Mouse (Mus musculus): ENCODE results near the gene Slc35d1. TPM values are rescaled to one million over a fixed set of nuclear protein-coding genes. Genes with fewer than 3 reads are reported as not detected.
A peak's percentile ranks its signal among the peaks of the same experiment; 100 is the strongest.

Slc35d1 gene
- polyA plus RNA-seq, 1 experiment from 2014 or later: 9.6 TPM

GRCm38 (mm10) chr4:103216046-103216445, 1.1 kb upstream of the Slc35d1 start:
- 76% methylated on average over 6 of the region's 6 CpGs for WGBS

GRCm38 (mm10) chr4:103214498-103214924, 453 bp downstream of the Slc35d1 start:
- Histone ChIP-seq H3K9ac (peak overlapping the region; percentile 97), H3K27me3 (replicated peaks) (no peaks in the 10 kb centered on the region), H3K4me1 (replicated peaks) (no peaks in the 10 kb centered on the region), H3K4me2 (replicated peaks) (peak overlapping the region; percentile 74), H3K9me3 (no peaks in the 10 kb centered on the region), H3K36me3 (no peaks in the 10 kb centered on the region), H3K27ac (peak overlapping the region; percentile 98), H3K4me3 (replicated peaks) (peak overlapping the region; percentile 96)
- WGBS: 0% methylated on average over 48 of the region's 48 CpGs
- peak; percentile 81 for ATAC-seq

More at GRCm38 (mm10) chr4:103216046-103216445, 1.1 kb upstream of the Slc35d1 start:
- Histone ChIP-seq H3K36me3 (no peaks in the 10 kb centered on the region), H3K9ac (no peak overlapping the region), H3K27ac (no peak overlapping the region), H3K27me3 (replicated peaks) (no peaks in the 10 kb centered on the region), H3K4me3 (replicated peaks) (no peak overlapping the region), H3K4me2 (replicated peaks) (no peak overlapping the region), H3K4me1 (replicated peaks) (no peaks in the 10 kb centered on the region), H3K9me3 (no peaks in the 10 kb centered on the region)
- ATAC-seq: no peak

- Histone ChIP-seq H3K4me1 (replicated peaks) (no peaks in the 10 kb centered on the region), H3K36me3 (no peaks in the 10 kb centered on the region), H3K27me3 (replicated peaks) (no peaks in the 10 kb centered on the region), H3K9me3 (no peaks in the 10 kb centered on the region), H3K4me2 (replicated peaks) (peak overlapping the region; percentile 74), H3K27ac (peak overlapping the region; percentile 98), H3K4me3 (replicated peaks) (peak overlapping the region; percentile 96), H3K9ac (peak overlapping the region; percentile 97)
- ATAC-seq: no peak
- 1% methylated on average over 30 of the region's 30 CpGs for WGBS
Observed at GRCm38 (mm10) chr4:103213859-103214497, 986 bp downstream of the Slc35d1 start.

- WGBS: 93% methylated on average over 1 of the region's 1 CpGs
- Histone ChIP-seq H3K4me1 (replicated peaks) (no peaks in the 10 kb centered on the region), H3K27ac (no peak overlapping the region), H3K4me2 (replicated peaks) (no peak overlapping the region), H3K27me3 (replicated peaks) (no peaks in the 10 kb centered on the region), H3K36me3 (0 out of 2 replicates have a peak, but pooled peaks cover 2% of the 10 kb centered on the region), H3K9ac (no peak overlapping the region), H3K4me3 (replicated peaks) (no peak overlapping the region), H3K9me3 (no peaks in the 10 kb centered on the region)
- no peak for ATAC-seq
Observed at GRCm38 (mm10) chr4:103208553-103208952, 6.4 kb downstream of the Slc35d1 start.

- no peak overlapping the region for H3K4me3 ChIP-seq (replicated peaks)
- ATAC-seq: no peak
- no peak overlapping the region for H3K27ac ChIP-seq
- H3K4me2 ChIP-seq (replicated peaks): no peak overlapping the region
- H3K4me1 ChIP-seq (replicated peaks): no peaks in the 10 kb centered on the region
- WGBS: 81% methylated on average over 2 of the region's 2 CpGs
- H3K36me3 ChIP-seq: peaks cover 9% of the 10 kb centered on the region; the same call in 1 of the 2 replicates
- H3K9me3 ChIP-seq: no peaks in the 10 kb centered on the region
- no peaks in the 10 kb centered on the region for H3K27me3 ChIP-seq (replicated peaks)
- H3K9ac ChIP-seq: no peak overlapping the region
Observed at GRCm38 (mm10) chr4:103203646-103204045, 11.3 kb downstream of the Slc35d1 start.

GRCm38 (mm10) chr4:103200046-103200445, 14.9 kb downstream of the Slc35d1 start:
- no peak for ATAC-seq
- no peak overlapping the region for H3K4me3 ChIP-seq (replicated peaks)

GRCm38 (mm10) chr4:103199086-103199485, 15.9 kb downstream of the Slc35d1 start:
- H3K27me3 ChIP-seq (replicated peaks): no peaks in the 10 kb centered on the region
- H3K9me3 ChIP-seq: no peaks in the 10 kb centered on the region
- no peak overlapping the region for H3K4me2 ChIP-seq (replicated peaks)
- no peaks in the 10 kb centered on the region for H3K4me1 ChIP-seq (replicated peaks)
- H3K27ac ChIP-seq: no peak overlapping the region
- H3K9ac ChIP-seq: no peak overlapping the region
- peaks cover 6% of the 10 kb centered on the region; the same call in 1 of the 2 replicates for H3K36me3 ChIP-seq
- no peak for ATAC-seq
- 64% methylated on average over 4 of the region's 4 CpGs for WGBS
- no peak overlapping the region for H3K4me3 ChIP-seq (replicated peaks)

More at GRCm38 (mm10) chr4:103200046-103200445, 14.9 kb downstream of the Slc35d1 start:
- peaks cover 6% of the 10 kb centered on the region; the same call in 1 of the 2 replicates for H3K36me3 ChIP-seq
- WGBS: 92% methylated on average over 1 of the region's 1 CpGs
- H3K27ac ChIP-seq: no peak overlapping the region
- H3K27me3 ChIP-seq (replicated peaks): no peaks in the 10 kb centered on the region
- H3K4me2 ChIP-seq (replicated peaks): no peak overlapping the region
- H3K9me3 ChIP-seq: no peaks in the 10 kb centered on the region
- H3K4me1 ChIP-seq (replicated peaks): no peaks in the 10 kb centered on the region
- no peak overlapping the region for H3K9ac ChIP-seq

- Histone ChIP-seq H3K27me3 (replicated peaks) (no peaks in the 10 kb centered on the region), H3K9me3 (no peaks in the 10 kb centered on the region), H3K36me3 (peaks cover 9% of the 10 kb centered on the region), H3K27ac (no peak overlapping the region), H3K4me1 (replicated peaks) (no peaks in the 10 kb centered on the region), H3K4me2 (replicated peaks) (no peak overlapping the region), H3K4me3 (replicated peaks) (no peak overlapping the region), H3K9ac (no peak overlapping the region)
- 88% methylated on average over 8 of the region's 8 CpGs for WGBS
- no peak for ATAC-seq
Observed at GRCm38 (mm10) chr4:103197401-103197800, 17.6 kb downstream of the Slc35d1 start.

- WGBS: 96% methylated on average over 2 of the region's 2 CpGs
- no peak overlapping the region for H3K27ac ChIP-seq
- H3K9me3 ChIP-seq: no peaks in the 10 kb centered on the region
- no peak overlapping the region for H3K9ac ChIP-seq
- no peaks in the 10 kb centered on the region for H3K4me1 ChIP-seq (replicated peaks)
- no peak for ATAC-seq
- no peak overlapping the region for H3K4me3 ChIP-seq (replicated peaks)
- H3K27me3 ChIP-seq (replicated peaks): no peaks in the 10 kb centered on the region
- no peak overlapping the region for H3K4me2 ChIP-seq (replicated peaks)
- peaks cover 7% of the 10 kb centered on the region for H3K36me3 ChIP-seq
Observed at GRCm38 (mm10) chr4:103192421-103192820, 22.5 kb downstream of the Slc35d1 start.

- 78% methylated on average over 8 of the region's 8 CpGs for WGBS
- H3K9me3 ChIP-seq: no peaks in the 10 kb centered on the region
- peaks cover 10% of the 10 kb centered on the region for H3K36me3 ChIP-seq
- no peaks in the 10 kb centered on the region for H3K27me3 ChIP-seq (replicated peaks)
- no peak overlapping the region for H3K4me3 ChIP-seq (replicated peaks)
- peak; percentile 23; the same call in 1 of the 2 replicates for ATAC-seq
- H3K27ac ChIP-seq: no peak overlapping the region
- H3K9ac ChIP-seq: no peak overlapping the region
- H3K4me2 ChIP-seq (replicated peaks): no peak overlapping the region
- H3K4me1 ChIP-seq (replicated peaks): no peaks in the 10 kb centered on the region
Observed at GRCm38 (mm10) chr4:103188786-103189640, 26.0 kb downstream of the Slc35d1 start.

- peak; percentile 64 for ATAC-seq
Observed at GRCm38 (mm10) chr4:103180300-103180888, 34.6 kb downstream of the Slc35d1 start.

GRCm38 (mm10) chr4:103179581-103179980, 35.4 kb downstream of the Slc35d1 start:
- no peak overlapping the region for H3K9ac ChIP-seq
- no peaks in the 10 kb centered on the region for H3K27me3 ChIP-seq (replicated peaks)
- peak overlapping the region; percentile 48; the same call in 1 of the 2 replicates for H3K27ac ChIP-seq
- ATAC-seq: peak; percentile 24; the same call in 1 of the 2 replicates
- 51% methylated on average over 3 of the region's 3 CpGs for WGBS
- no peak overlapping the region for H3K4me3 ChIP-seq (replicated peaks)
- H3K4me1 ChIP-seq (replicated peaks): peaks cover 25% of the 10 kb centered on the region
- 0 out of 2 replicates have a peak, but pooled peaks cover 5% of the 10 kb centered on the region for H3K36me3 ChIP-seq
- no peaks in the 10 kb centered on the region for H3K9me3 ChIP-seq
- H3K4me2 ChIP-seq (replicated peaks): no peak overlapping the region

More at GRCm38 (mm10) chr4:103180300-103180888, 34.6 kb downstream of the Slc35d1 start:
- H3K4me1 ChIP-seq (replicated peaks): peaks cover 25% of the 10 kb centered on the region
- no peak overlapping the region for H3K9ac ChIP-seq
- 73% methylated on average over 8 of the region's 8 CpGs for WGBS
- H3K27ac ChIP-seq: no peak overlapping the region
- no peak overlapping the region for H3K4me2 ChIP-seq (replicated peaks)
- no peaks in the 10 kb centered on the region for H3K27me3 ChIP-seq (replicated peaks)
- H3K36me3 ChIP-seq: 0 out of 2 replicates have a peak, but pooled peaks cover 5% of the 10 kb centered on the region
- no peak overlapping the region for H3K4me3 ChIP-seq (replicated peaks)
- H3K9me3 ChIP-seq: no peaks in the 10 kb centered on the region
